Mouse (Mus musculus): ENCODE measurements around the gene Ccnk. TPM values are rescaled to one million over a fixed set of nuclear protein-coding genes. Genes with fewer than 3 reads are reported as not detected.

The Ccnk gene
- polyA plus RNA-seq, 1 experiment, result 23.6 TPM

DNA sequence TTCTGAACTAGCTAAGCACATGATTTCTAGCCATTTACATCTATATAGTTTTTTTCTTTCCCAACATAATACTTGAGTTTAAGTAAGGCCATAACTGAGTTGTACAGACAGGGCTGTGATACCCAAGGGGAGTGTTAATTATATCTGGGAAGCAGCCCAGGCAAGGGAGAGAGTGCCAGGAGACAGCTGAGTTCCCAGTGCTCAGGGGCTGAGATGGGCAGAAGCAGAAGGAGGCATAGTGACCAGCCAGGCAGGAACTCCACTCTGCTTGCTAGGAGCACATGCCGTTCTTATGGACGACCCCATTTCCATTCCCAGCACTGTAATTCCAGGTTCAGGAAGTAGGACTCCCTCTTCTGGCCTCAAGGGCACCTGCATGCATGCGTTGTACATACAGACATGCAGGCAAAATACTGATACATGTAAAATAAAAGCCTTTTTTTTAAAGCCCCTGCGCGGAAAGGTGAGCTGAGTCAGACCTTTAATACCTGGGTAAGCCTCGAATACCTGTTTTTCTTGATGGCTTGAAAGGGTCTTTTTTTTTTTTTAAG lies 8.2 kb downstream of the Ccnk start:
- Histone ChIP-seq H3K27me3 (ENCODE audit: control insufficient read depth, insufficient read depth, insufficient read length) (no peaks in the 10 kb centered on the region), H3K79me3 (ENCODE audit: low read depth) (peaks cover 4% of the 10 kb centered on the region), H3K79me2 (ENCODE audit: control insufficient read depth, insufficient read depth) (peaks cover 27% of the 10 kb centered on the region), H3K4me3 (ENCODE audit: insufficient read depth, poor library complexity, severe bottlenecking) (no peak overlapping the region), H3K36me3 (ENCODE audit: control insufficient read depth, insufficient read depth) (peaks cover 68% of the 10 kb centered on the region), H3ac (ENCODE audit: control insufficient read depth, insufficient read length, low read depth) (no peak overlapping the region)
- TF ChIP-seq FOSL1 (IDR thresholded peaks at IDR 0.05; ENCODE audit: insufficient read depth, low read length, poor library complexity, severe bottlenecking) (no peak), MAX (IDR thresholded peaks at IDR 0.05) (no peak), CTCF (IDR thresholded peaks at IDR 0.05; ENCODE audit: control insufficient read depth, insufficient read depth, insufficient read length) (no peak), CEBPB (IDR thresholded peaks at IDR 0.05; ENCODE audit: low read depth) (no peak), USF1 (IDR thresholded peaks at IDR 0.05; ENCODE audit: low read depth) (no peak), MYOD1 (IDR thresholded peaks at IDR 0.05; ENCODE audit: control insufficient read depth, insufficient read length, low read depth) (no peak), MYOG (IDR thresholded peaks at IDR 0.05; ENCODE audit: control insufficient read depth, extremely low read depth, insufficient read length) (no peak)

DNA sequence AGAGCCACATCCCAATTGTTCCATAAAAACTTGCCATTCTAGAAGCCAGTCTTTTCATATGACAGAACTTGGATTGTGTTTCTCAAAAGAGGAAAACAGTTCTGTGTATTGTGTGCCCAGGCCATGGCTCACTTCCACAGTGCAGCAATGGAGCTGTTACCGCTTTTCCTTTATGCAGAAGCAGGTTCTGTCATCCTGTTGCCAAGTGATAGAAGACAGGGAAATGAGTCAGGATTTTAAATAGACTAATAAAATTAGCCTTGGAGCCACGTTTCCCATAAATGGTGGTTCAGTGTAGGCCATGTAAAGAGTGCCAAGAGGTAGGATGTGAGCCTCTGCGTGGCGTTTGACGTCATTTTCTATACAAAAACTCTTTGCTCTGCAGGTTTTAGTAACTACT lies 14.5 kb downstream of the Ccnk start:
- no peak overlapping the region for H3ac ChIP-seq (ENCODE audit: control insufficient read depth, insufficient read length, low read depth)
- no peaks in the 10 kb centered on the region for H3K79me3 ChIP-seq (ENCODE audit: low read depth)
- TF ChIP-seq USF1 (IDR thresholded peaks at IDR 0.05; ENCODE audit: low read depth) (no peak), CEBPB (IDR thresholded peaks at IDR 0.05; ENCODE audit: low read depth) (no peak), MYOD1 (IDR thresholded peaks at IDR 0.05; ENCODE audit: control insufficient read depth, insufficient read length, low read depth) (no peak), MYOG (IDR thresholded peaks at IDR 0.05; ENCODE audit: control insufficient read depth, extremely low read depth, insufficient read length) (no peak), FOSL1 (IDR thresholded peaks at IDR 0.05; ENCODE audit: insufficient read depth, low read length, poor library complexity, severe bottlenecking) (no peak)
- peaks cover 76% of the 10 kb centered on the region for H3K36me3 ChIP-seq (ENCODE audit: control insufficient read depth, insufficient read depth)
- no peaks in the 10 kb centered on the region for H3K79me2 ChIP-seq (ENCODE audit: control insufficient read depth, insufficient read depth)
- no peaks in the 10 kb centered on the region for H3K27me3 ChIP-seq (ENCODE audit: control insufficient read depth, insufficient read depth, insufficient read length)
- no peak overlapping the region for H3K4me3 ChIP-seq (ENCODE audit: insufficient read depth, poor library complexity, severe bottlenecking)

DNA sequence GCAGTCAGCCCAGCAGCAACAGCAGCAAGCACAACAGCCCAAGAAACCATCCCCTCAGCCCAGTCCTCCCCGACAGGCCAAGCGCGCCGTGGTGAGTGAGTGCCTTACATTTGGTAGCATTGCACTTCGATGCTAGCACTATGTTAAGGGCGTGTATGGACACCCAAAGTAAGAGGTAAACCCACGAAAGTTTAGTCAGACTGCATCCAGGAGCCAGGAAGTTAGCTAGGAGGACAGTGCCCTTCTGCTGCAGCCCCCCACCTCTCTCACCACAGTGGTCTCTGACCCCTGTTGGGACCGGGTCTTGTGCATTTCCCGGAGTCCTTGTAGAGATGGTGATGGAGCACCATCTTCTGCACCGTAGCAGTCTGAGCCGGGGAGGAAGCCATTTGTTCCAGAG lies 16.4 kb downstream of the Ccnk start:
- H3K79me2 ChIP-seq (ENCODE audit: control insufficient read depth, insufficient read depth), result no peaks in the 10 kb centered on the region
- H3K79me3 ChIP-seq (ENCODE audit: low read depth), result no peaks in the 10 kb centered on the region
- H3ac ChIP-seq (ENCODE audit: control insufficient read depth, insufficient read length, low read depth), result no peak overlapping the region
- TF ChIP-seq FOSL1 (IDR thresholded peaks at IDR 0.05; ENCODE audit: insufficient read depth, low read length, poor library complexity, severe bottlenecking), result no peak
- TF ChIP-seq MAX (IDR thresholded peaks at IDR 0.05), result no peak
- no peak for TF ChIP-seq CEBPB (IDR thresholded peaks at IDR 0.05; ENCODE audit: low read depth)
- TF ChIP-seq MYOG (IDR thresholded peaks at IDR 0.05; ENCODE audit: control insufficient read depth, extremely low read depth, insufficient read length), result no peak
- TF ChIP-seq MYOD1 (IDR thresholded peaks at IDR 0.05; ENCODE audit: control insufficient read depth, insufficient read length, low read depth), result no peak
- no peak for TF ChIP-seq USF1 (IDR thresholded peaks at IDR 0.05; ENCODE audit: low read depth)
- TF ChIP-seq CTCF (IDR thresholded peaks at IDR 0.05; ENCODE audit: control insufficient read depth, insufficient read depth, insufficient read length), result no peak
- no peak overlapping the region for H3K4me3 ChIP-seq (ENCODE audit: insufficient read depth, poor library complexity, severe bottlenecking)
- H3K36me3 ChIP-seq (ENCODE audit: control insufficient read depth, insufficient read depth), result peaks cover 79% of the 10 kb centered on the region
- no peaks in the 10 kb centered on the region for H3K27me3 ChIP-seq (ENCODE audit: control insufficient read depth, insufficient read depth, insufficient read length)

DNA sequence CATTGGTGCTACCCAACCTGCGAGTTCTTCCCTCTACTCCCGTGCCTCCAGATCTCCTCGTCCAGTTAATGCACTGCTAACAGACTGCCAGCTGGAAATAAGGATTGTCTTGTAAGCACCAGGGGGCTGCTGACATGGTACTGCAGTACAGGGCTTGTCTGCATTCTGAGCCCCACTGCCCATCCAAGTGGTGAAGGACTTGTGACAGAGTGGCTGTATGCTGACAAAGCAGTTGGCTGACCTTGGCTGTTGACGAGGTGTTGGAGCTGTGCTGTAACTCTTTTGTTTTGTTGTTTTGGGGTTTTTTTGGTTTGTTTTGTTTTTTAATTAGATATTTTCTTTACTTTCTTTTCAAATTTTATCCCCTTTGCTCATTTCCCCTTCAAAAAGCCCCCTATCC lies 19.1 kb downstream of the Ccnk start:
- Histone ChIP-seq H3K4me3 (ENCODE audit: insufficient read depth, poor library complexity, severe bottlenecking) (no peak overlapping the region), H3K36me3 (ENCODE audit: control insufficient read depth, insufficient read depth) (peaks cover 76% of the 10 kb centered on the region), H3K79me3 (ENCODE audit: low read depth) (no peaks in the 10 kb centered on the region), H3K27me3 (ENCODE audit: control insufficient read depth, insufficient read depth, insufficient read length) (no peaks in the 10 kb centered on the region), H3ac (ENCODE audit: control insufficient read depth, insufficient read length, low read depth) (no peak overlapping the region), H3K79me2 (ENCODE audit: control insufficient read depth, insufficient read depth) (no peaks in the 10 kb centered on the region)
- TF ChIP-seq MYOD1 (IDR thresholded peaks at IDR 0.05; ENCODE audit: control insufficient read depth, insufficient read length, low read depth) (no peak), CTCF (IDR thresholded peaks at IDR 0.05; ENCODE audit: control insufficient read depth, insufficient read depth, insufficient read length) (no peak), CEBPB (IDR thresholded peaks at IDR 0.05; ENCODE audit: low read depth) (no peak), MYOG (IDR thresholded peaks at IDR 0.05; ENCODE audit: control insufficient read depth, extremely low read depth, insufficient read length) (no peak), FOSL1 (IDR thresholded peaks at IDR 0.05; ENCODE audit: insufficient read depth, low read length, poor library complexity, severe bottlenecking) (no peak), USF1 (IDR thresholded peaks at IDR 0.05; ENCODE audit: low read depth) (no peak), MAX (IDR thresholded peaks at IDR 0.05) (no peak)

DNA sequence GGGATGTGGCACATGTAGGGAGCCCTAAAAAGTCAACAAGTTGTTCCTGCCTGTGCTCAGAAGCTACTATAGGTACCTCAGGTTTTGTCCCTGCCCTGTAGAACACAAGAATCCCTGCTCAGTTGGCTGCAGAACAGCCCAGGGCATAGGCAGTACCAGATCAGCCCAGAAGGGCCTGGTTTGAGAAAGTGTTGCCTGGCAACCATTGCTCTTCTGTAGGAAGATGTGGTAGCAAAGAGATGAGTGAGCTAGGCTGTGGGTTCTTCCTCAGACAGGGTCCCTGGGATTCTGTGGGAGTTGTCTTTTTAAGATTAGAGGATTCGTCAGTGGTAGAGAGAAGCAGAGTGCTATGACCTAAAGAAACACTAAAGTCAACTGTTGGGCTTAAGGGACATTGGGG lies 20.7 kb downstream of the Ccnk start:
- Histone ChIP-seq H3K36me3 (ENCODE audit: control insufficient read depth, insufficient read depth) (peaks cover 71% of the 10 kb centered on the region), H3K4me3 (ENCODE audit: insufficient read depth, poor library complexity, severe bottlenecking) (no peak overlapping the region), H3K27me3 (ENCODE audit: control insufficient read depth, insufficient read depth, insufficient read length) (no peaks in the 10 kb centered on the region), H3K79me2 (ENCODE audit: control insufficient read depth, insufficient read depth) (no peaks in the 10 kb centered on the region), H3K79me3 (ENCODE audit: low read depth) (no peaks in the 10 kb centered on the region), H3ac (ENCODE audit: control insufficient read depth, insufficient read length, low read depth) (no peak overlapping the region)
- TF ChIP-seq USF1 (IDR thresholded peaks at IDR 0.05; ENCODE audit: low read depth), result no peak
- TF ChIP-seq MYOG (IDR thresholded peaks at IDR 0.05; ENCODE audit: control insufficient read depth, extremely low read depth, insufficient read length), result no peak
- TF ChIP-seq MYOD1 (IDR thresholded peaks at IDR 0.05; ENCODE audit: control insufficient read depth, insufficient read length, low read depth), result no peak
- no peak for TF ChIP-seq MAX (IDR thresholded peaks at IDR 0.05)
- TF ChIP-seq FOSL1 (IDR thresholded peaks at IDR 0.05; ENCODE audit: insufficient read depth, low read length, poor library complexity, severe bottlenecking), result no peak
- TF ChIP-seq CEBPB (IDR thresholded peaks at IDR 0.05; ENCODE audit: low read depth), result no peak
- TF ChIP-seq CTCF (IDR thresholded peaks at IDR 0.05; ENCODE audit: control insufficient read depth, insufficient read depth, insufficient read length), result no peak

DNA sequence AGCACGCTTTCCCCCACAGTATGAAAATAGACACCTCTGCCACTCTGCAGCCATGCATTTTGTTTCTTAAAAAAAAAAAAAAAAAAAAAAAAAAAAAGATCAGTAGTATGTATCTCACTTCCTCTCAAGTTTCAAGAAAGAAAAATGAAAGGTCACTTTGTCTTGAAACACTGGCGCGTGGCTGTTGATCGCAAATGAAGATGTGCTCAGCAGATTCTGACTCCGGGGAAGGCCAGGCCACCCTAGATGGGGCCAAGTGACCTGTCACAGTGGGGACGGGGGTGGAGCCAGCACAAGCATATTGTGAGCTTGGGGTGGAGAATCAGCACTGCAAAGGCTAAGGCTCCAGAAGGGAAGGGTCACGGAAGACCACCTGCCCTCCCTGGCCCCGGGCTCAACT lies 24.5 kb downstream of the Ccnk start:
- Histone ChIP-seq H3K4me3 (ENCODE audit: insufficient read depth, poor library complexity, severe bottlenecking) (no peak overlapping the region), H3K36me3 (ENCODE audit: control insufficient read depth, insufficient read depth) (peaks cover 34% of the 10 kb centered on the region), H3K79me2 (ENCODE audit: control insufficient read depth, insufficient read depth) (no peaks in the 10 kb centered on the region), H3K79me3 (ENCODE audit: low read depth) (no peaks in the 10 kb centered on the region), H3ac (ENCODE audit: control insufficient read depth, insufficient read length, low read depth) (no peak overlapping the region), H3K27me3 (ENCODE audit: control insufficient read depth, insufficient read depth, insufficient read length) (no peaks in the 10 kb centered on the region)
- TF ChIP-seq FOSL1 (IDR thresholded peaks at IDR 0.05; ENCODE audit: insufficient read depth, low read length, poor library complexity, severe bottlenecking) (no peak), MYOD1 (IDR thresholded peaks at IDR 0.05; ENCODE audit: control insufficient read depth, insufficient read length, low read depth) (no peak), CTCF (IDR thresholded peaks at IDR 0.05; ENCODE audit: control insufficient read depth, insufficient read depth, insufficient read length) (no peak)

Data from C2C12 (cell line).